7 mouse cellular contexts compared by ENCODE assay signal in genomic region chr17:84096345-84097260, GRCm38 (mm10).
DNase-seq lines count a peak whose midpoint lies in the region; ATAC-seq lines count a peak whose summit lies in the region.

No protein-coding gene starts in this region.

- peaks cover 19% of the 10 kb centered on the region for H3K4me1 ChIP-seq in intestine, embryonic 14.5 days (replicated peaks; ENCODE audit: control insufficient read depth, insufficient read depth, low read length)
- H3K4me1 ChIP-seq in limb, embryonic 11.5 days (ENCODE audit: control insufficient read depth, insufficient read depth, low read length) = no peaks in the 10 kb centered on the region; the same call in none of the 2 replicates
- peaks cover 13% of the 10 kb centered on the region for H3K4me1 ChIP-seq in midbrain, embryonic 16.5 days (ENCODE audit: control insufficient read depth, insufficient read depth, low read length)

- ATAC-seq in frontal cortex, adult (ENCODE audit: low TSS enrichment) = peak; percentile 75
- peak; percentile 69 for ATAC-seq in intestine, embryonic 14.5 days (replicated peaks; ENCODE audit: low FRiP score, low TSS enrichment, low read depth)
- ATAC-seq in limb, embryonic 11.5 days (ENCODE audit: insufficient number of reproducible peaks, low FRiP score, low TSS enrichment, low read depth) = peak; percentile 58
- peak; percentile 91 for ATAC-seq in midbrain, embryonic 16.5 days

- H3K27me3 ChIP-seq in intestine, embryonic 14.5 days (replicated peaks; ENCODE audit: control insufficient read depth, insufficient read depth, low read length) = no peaks in the 10 kb centered on the region
- H3K27me3 ChIP-seq in limb, embryonic 11.5 days (ENCODE audit: control insufficient read depth, insufficient read depth, low read length) = no peaks in the 10 kb centered on the region
- H3K27me3 ChIP-seq in midbrain, embryonic 16.5 days (ENCODE audit: control insufficient read depth, insufficient read depth, low read depth, low read length) = no peaks in the 10 kb centered on the region

- H3K4me2 ChIP-seq in intestine, embryonic 14.5 days (ENCODE audit: low read length) = peak overlapping the region; percentile 70
- H3K4me2 ChIP-seq in limb, embryonic 11.5 days (ENCODE audit: low read depth, severe bottlenecking) = peak overlapping the region; percentile 64
- H3K4me2 ChIP-seq in midbrain, embryonic 16.5 days (ENCODE audit: low read length) = peak overlapping the region; percentile 83

- H3K4me3 ChIP-seq in intestine, embryonic 14.5 days (ENCODE audit: low read depth, low read length) = peak overlapping the region; percentile 30
- H3K4me3 ChIP-seq in limb, embryonic 11.5 days (ENCODE audit: low read depth, low read length) = peak overlapping the region; percentile 27
- H3K4me3 ChIP-seq in midbrain, embryonic 16.5 days (ENCODE audit: low read depth, low read length) = peak overlapping the region; percentile 42

- WGBS in intestine, embryonic 14.5 days = 6% methylated on average over 59 of the region's 59 CpGs
- WGBS in limb, embryonic 11.5 days = 4% methylated on average over 59 of the region's 59 CpGs
- 1% methylated on average over 59 of the region's 59 CpGs for WGBS in midbrain, embryonic 16.5 days

- peak overlapping the region; percentile 24 for H3K27ac ChIP-seq in intestine, embryonic 14.5 days (ENCODE audit: low read depth)
- H3K27ac ChIP-seq in limb, embryonic 11.5 days (replicated peaks; ENCODE audit: low read depth, low read length) = peak overlapping the region; percentile 37; the same call in 1 of the 2 replicates
- H3K27ac ChIP-seq in midbrain, embryonic 16.5 days (ENCODE audit: low read length) = peak overlapping the region; percentile 81

- no peaks in the 10 kb centered on the region for H3K36me3 ChIP-seq in intestine, embryonic 14.5 days (ENCODE audit: control insufficient read depth, insufficient read depth, low read length)
- no peaks in the 10 kb centered on the region for H3K36me3 ChIP-seq in limb, embryonic 11.5 days (ENCODE audit: control insufficient read depth, insufficient read depth, low read length)
- no peaks in the 10 kb centered on the region for H3K36me3 ChIP-seq in midbrain, embryonic 16.5 days (ENCODE audit: control insufficient read depth, insufficient read depth, low read length)

- peak; percentile 73 for DNase-seq in adrenal gland, postnatal 10 days
- peak; percentile 27 for DNase-seq in cerebellum, adult 8-10 months
- DNase-seq in intestine, embryonic 14.5 days (ENCODE audit: low spot score) = peak; percentile 87
- peak; percentile 83 for DNase-seq in limb, embryonic 11.5 days (ENCODE audit: low spot score)
- no peak for DNase-seq in urinary bladder, postnatal 36 days (ENCODE audit: low spot score in 2 of 2)

- H3K9ac ChIP-seq in intestine, embryonic 14.5 days (ENCODE audit: low read length) = peak overlapping the region; percentile 63
- peak overlapping the region; percentile 77 for H3K9ac ChIP-seq in limb, embryonic 11.5 days (ENCODE audit: low read length)
- peak overlapping the region; percentile 77 for H3K9ac ChIP-seq in midbrain, embryonic 16.5 days (ENCODE audit: low read depth, low read length)

- H3K9me3 ChIP-seq in intestine, embryonic 14.5 days (ENCODE audit: control insufficient read depth, low read length) = no peaks in the 10 kb centered on the region
- H3K9me3 ChIP-seq in limb, embryonic 11.5 days (ENCODE audit: control insufficient read depth, low read length) = no peaks in the 10 kb centered on the region
- no peaks in the 10 kb centered on the region for H3K9me3 ChIP-seq in midbrain, embryonic 16.5 days (replicated peaks; ENCODE audit: control insufficient read depth, low read length, poor library complexity, severe bottlenecking)

Comparison
In these comparisons a context has a peak if more than half of its experiments do, and no peak if none do; other contexts are left out.
1. DNase-seq: peak in adrenal gland, postnatal 10 days (single experiment), cerebellum, adult 8-10 months (single experiment), intestine, embryonic 14.5 days (single experiment) and limb, embryonic 11.5 days (single experiment); none in urinary bladder, postnatal 36 days (0 of 2).
2. H3K27ac ChIP-seq: peak in every context shown above with its lines; median percentile 81 in midbrain, embryonic 16.5 days; 37 in limb, embryonic 11.5 days; 24 in intestine, embryonic 14.5 days.
3. Peak in every context shown above with its lines, with median percentiles within 50 percentile points of each other: ATAC-seq, H3K4me2 ChIP-seq, H3K4me3 ChIP-seq and H3K9ac ChIP-seq.